Mouse (Mus musculus): ENCODE results near the gene Snx32.
"Not testable (repeated sequence)": the region's sequence is repeated elsewhere in the genome, so short reads cannot be mapped to it uniquely, and the experiment has no call there.

Snx32 gene

DNA sequence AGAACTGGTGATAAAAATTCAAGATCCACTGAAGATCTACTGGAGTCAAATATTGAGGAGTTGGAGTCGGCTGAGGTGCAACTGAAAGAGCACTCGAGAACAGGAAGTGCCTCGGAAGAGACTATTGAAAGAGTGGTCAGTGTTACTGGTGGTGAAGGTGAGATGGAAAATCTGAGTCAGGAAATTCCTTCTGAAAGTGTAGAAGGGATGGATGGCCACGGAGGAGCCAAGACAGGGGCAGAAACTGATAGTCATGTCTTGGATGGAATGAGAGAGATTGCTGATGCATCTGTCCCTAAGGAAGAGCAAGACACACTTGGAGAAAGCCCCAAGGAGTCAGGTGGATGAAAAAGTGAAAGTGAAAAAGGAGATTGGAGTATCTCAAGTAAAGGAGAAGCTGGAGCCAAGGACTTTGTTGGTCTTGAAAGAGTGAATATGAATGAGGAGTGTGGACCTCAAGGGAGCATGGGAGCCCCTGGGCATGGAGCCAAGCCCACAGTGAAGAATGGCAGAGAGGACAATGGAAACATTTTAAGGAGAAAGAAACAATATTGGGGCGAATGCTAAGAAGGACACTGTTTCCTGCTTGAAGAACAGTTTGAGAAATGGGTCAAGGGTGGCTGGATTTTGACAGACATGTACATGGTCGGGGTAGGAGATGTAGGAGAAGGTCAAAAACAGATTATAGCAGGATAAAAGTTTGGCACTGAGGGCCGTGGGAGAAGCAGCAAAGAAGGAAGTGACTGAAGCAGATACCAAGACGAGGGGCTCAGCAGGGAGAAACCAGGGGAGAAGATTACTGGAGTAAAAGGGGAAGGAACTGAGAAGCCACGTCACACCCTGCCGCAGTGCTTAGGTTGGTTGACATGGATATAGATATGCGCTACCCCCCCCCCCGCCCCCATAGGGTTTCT lies 2.0 kb upstream of the Snx32 start:
- DNase-seq (ENCODE audit: low read depth, low spot score), result no peak

DNA sequence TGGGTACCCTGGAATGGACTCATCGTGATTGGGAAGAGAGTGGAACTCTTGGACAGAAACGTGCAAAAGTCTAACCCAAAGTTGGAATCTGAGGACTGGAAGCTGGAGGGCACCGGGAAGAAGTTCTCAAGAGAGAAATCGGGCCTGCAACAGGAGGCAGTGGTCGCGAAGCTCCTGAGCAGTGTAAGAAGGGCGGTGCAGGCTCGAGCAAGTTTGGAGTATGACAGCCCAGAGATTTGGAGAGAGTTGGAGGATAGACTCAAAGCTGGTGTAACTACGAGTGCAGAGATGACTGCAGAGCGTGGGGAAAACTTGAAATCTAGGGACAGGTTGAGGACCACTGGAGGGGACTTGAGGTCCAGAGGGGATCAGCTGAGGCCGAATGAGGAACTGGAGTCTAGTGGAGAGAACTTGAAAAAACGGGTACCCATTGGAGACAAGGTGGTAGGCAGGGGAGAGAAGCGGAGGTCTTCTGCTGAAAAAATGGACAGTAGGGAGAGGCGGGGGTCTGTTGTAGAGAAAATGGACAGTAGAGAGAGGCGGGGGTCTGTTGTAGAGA lies 815 bp upstream of the Snx32 start:
- DNase-seq (ENCODE audit: low read depth, low spot score), result no peak

DNA sequence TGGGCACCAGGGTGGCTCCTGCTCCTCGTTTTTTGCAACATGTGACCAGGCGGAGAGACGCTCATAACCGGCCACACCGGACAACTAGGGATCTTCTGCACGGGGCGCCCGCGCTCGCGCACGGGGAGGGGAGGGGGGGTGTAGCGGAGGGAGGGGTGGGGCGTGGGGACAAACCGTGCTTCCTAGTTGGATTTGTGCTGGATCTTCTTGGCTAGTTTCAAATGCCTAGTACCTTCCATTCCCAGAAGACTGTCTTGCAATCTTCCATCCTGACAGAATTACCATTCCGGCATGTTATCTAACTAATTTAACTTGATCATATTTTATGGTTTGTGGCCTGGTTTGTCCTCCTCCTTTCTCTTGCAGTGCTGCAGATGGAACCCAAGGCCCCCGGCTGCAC lies 6.7 kb downstream of the Snx32 start, which contains the start of gene 1700020D05Rik:
TSS of gene 1700020D05Rik (minus strand) at position 101 of the 400 bp plus-strand sequence.
- DNase-seq (ENCODE audit: low read depth, low spot score), result no peak

DNA sequence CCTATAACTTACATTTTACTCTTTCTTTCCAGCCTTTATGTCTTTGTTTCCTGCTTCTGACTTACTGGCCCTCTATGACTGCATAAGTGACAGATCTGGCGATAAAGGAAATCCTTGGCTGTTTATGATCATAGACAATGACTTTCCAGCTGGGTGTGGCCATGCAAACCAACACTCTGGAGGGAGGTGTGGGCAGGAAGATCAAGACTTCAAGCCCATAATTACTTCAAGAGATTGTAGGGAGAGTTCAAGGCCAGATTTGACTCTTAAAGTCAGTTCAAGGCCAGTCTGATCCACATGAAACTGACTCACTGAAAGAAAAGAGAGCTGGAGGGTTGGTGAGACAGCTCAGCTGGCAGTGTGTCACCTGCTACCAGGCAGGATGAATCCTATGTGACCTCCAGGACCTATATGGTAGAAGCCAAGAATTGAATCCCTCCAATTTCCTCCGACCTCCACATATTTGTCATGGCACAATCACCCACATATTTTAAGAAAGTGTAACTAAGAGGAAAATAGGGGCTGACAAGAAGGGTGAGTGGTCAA lies 9.9 kb downstream of the Snx32 start:
- DNase-seq (ENCODE audit: low read depth, low spot score), result no peak

DNA sequence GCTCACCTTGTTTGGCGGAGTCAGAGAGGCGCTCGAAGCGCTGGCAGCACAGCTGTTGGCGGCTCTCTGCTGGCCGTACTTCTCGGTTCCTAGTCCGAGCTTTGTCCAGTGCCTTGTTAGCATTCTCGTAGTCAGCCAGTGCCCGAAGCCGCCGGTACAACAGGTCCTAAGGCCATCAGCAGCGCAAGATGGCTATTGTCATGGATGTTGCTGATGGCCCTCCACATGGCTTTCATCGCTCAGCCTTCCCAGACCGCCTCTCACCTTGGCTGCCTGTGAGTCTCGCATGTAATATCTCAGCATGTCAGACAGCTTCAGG lies 14.3 kb downstream of the Snx32 start:
- DNase-seq (ENCODE audit: low read depth, low spot score), result no peak

DNA sequence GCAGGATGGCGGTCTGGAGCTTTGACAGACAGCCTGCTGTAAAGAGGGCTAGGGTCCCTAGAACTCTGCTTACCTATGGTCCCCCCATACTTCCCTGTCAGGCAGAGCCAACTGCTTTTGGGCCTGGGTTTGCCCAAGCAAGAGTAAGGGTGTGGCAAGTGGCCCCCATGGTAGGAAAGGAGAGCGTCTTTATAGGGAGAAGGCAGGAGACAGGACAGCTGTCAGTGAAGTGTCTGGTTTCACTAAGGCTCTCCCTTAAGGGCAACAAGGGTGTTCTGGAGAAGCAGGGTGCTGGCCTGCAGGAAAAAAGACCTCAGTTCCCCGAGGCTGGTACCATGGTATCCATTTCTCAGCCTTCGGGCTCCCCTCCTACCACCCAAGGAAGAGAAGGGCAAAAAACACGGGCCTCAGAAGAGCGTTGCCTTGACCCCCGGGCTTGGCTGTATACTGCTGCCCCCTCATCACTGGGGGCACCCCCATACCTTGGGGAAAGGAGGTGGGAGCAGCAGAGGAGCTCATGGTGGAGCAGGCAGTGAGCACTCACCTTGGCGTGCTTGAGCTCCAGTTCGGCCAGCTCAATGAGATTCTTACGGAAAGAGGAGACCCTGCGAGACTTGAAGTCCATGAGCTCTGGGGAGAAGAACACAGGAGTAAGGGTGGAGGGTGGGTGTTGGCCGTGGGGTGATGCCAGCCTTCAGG lies 14.8 kb downstream of the Snx32 start:
- DNase-seq (ENCODE audit: low read depth, low spot score), result no peak

DNA sequence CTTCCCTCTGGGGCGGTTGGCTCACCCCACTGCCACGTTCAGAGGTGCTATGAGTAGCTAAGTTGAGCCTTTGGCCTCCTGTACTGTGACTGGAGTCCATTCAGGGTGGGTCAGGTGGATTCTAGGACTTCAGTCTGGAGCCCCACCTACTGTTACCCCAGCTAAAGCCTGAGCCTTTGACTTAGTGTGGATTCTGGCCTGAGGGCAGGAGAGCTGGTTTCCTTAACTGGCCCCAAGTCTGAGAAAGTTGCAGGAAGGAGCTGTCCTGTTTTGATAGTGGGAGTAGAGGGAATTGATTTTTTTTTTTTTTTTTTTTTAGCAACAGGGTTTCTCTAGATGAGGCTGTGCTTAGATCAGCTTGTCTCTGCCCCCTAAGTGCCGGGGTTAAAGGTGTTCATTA lies 16.0 kb downstream of the Snx32 start:
- no peak for DNase-seq (ENCODE audit: low read depth, low spot score)

DNA sequence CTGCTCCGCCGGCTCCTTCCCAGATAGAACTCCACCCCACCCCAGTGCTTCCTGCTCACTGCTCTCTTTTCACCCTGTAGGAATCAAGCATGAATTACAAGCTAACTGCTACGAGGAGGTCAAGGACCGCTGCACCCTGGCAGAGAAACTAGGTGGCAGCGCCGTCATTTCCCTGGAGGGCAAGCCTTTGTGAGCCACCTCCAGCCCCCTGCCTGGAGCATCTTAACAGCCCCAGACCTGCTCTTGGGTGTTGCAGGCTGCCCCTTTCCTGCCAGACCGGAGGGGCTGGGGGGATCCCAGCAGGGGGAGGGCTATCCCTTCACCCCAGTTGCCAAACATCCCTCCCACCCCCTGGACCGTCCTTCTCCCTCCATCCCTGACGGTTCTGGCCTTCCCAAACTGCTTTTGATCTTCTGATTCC lies 17.0 kb downstream of the Snx32 start:
- peak; percentile 72 for DNase-seq (ENCODE audit: low read depth, low spot score)

DNA sequence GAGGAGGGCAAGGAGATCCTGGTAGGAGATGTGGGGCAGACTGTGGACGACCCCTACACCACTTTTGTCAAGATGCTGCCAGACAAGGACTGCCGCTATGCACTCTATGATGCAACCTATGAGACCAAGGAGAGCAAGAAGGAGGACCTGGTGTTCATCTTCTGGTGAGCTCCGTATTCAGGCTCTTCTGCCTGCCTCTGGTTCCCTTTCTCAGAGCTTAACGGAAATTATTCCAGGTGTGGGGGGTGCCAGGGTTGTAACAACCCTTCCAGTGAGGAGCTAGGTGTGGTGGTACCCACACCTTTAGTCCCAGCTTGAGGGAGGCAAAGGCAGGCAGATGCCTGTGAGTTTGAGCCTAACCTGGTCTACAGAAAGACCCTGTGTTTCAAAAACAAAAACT lies 17.7 kb downstream of the Snx32 start:
- no peak for DNase-seq (ENCODE audit: low read depth, low spot score)

DNA sequence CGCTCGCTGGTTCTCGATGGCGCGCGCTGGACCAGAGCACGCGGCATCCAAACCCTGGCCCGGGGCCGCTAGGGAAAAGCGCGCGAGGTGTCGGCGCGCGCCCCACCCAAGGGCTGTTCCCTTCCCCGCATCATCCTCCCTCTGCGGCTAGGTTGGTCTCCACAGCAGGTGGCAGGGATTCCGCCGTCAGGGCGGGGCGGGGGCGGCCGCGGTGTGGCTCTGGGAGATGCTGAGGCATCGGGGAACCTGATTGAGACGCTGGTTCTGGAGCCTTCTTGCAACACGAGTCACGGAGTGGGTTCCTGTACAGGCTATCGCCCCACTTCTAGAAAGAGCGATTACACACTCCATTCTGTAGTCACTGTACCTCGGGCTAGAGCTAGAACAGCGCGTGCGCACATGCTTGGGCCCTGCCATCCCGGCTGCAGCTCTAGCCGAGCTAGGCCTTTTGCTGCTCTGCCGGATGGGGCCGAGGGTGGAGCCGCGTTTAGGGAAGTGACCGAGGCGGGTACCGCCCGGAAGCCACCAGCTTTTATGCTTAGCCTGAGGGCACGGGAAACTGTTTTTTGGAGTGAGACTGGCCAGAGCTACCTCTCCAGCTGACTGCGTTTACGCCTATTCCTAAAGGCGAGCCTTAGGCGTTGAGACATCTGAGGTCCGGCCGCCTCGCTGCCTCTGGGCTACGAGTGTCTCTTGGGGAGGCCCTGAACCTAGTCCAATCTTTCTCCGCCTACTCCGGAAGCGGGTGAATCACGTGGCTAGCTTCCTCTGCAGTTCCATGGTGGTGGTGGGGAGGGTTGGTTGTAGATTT lies 19.2 kb downstream of the Snx32 start:
- peak; percentile 84 for DNase-seq (ENCODE audit: low read depth, low spot score)

DNA sequence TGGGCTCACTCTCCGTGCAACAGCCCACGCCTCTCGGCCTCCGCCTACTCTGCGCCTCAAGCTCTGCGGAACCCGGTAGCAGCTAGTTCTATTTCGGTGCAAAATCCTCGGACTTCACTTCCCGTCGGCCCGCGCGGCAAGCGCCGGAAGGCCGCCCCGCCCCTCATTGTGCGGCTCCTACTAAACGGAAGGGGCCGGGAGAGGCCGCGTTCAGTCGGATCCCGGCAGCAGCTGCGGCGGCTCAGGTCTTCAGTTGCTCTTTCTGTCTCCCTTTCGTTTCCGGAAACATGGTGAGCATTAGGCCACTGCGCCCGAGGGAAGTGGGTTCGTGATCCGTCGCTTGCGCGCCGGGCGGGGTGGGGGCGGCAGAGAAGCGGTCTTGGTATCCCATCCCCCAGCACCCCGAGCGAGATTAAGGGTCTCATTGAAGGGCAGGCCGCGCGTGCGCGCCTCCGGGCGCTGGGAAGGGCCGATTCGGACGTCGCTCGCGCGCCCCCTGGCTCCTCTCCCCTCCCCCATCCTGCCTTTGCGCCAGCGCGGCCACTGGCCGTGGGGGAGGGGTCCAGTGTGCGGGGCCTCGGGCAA lies 19.9 kb downstream of the Snx32 start, which contains the start of gene Cfl1:
TSS of gene Cfl1 (plus strand) at position 143 of the 585 bp plus-strand sequence.
- DNase-seq (ENCODE audit: low read depth, low spot score), result peak; percentile 96

DNA sequence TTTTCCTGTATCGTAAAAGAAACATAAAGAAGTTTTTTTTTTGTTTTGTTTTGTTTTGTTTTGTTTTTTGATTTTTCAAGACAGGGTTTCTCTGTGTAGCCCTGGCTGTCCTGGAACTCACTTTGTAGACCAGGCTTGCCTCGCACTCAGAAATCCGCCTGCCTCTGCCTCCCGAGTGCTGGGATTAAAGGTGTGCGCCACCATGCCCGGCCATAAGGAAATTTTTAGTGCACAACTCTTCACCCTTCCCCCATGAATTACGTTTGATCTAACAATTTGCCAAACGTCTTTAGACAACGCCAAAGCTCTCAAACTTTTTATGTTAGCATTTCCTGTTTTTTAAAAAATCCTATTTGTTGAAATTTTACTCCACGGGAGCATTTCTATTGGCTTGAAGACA lies 20.6 kb downstream of the Snx32 start:
- not testable (repeated sequence) for DNase-seq (ENCODE audit: low read depth, low spot score)

DNA sequence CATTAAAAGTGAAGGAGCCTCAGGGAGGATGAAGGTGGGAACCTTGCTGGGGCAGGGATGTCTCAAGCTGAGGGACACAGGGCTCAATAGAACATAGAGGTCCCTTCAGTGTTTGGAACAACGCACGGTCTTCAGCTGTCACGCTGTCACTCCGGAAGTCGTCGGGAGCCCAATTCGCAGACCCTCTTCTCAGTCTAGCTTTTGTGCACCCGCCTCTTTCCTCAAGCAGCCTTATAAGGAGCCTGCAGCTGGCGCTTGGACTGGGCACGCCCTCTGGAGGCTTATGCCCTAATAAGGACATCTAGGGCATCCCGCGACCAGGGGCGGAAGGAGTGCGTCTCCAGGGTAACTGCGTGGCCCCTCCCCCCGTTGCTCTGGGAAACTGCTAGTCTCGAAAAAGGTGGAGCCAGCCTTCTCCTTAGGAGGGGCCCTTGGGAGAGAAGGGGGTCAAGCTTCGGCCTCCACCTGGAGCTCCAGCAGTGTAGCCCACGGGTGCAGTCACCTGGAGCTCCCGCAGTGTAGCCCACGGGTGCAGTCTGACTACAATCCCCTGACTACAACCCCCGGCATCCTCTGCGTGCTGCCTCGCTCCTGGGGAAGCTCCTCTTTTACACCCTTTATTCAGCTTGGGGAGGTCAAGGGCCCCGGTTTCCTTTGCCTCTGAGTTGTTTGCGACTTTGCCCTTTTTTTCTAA lies 21.3 kb downstream of the Snx32 start:
- DNase-seq (ENCODE audit: low read depth, low spot score), result peak; percentile 99

DNA sequence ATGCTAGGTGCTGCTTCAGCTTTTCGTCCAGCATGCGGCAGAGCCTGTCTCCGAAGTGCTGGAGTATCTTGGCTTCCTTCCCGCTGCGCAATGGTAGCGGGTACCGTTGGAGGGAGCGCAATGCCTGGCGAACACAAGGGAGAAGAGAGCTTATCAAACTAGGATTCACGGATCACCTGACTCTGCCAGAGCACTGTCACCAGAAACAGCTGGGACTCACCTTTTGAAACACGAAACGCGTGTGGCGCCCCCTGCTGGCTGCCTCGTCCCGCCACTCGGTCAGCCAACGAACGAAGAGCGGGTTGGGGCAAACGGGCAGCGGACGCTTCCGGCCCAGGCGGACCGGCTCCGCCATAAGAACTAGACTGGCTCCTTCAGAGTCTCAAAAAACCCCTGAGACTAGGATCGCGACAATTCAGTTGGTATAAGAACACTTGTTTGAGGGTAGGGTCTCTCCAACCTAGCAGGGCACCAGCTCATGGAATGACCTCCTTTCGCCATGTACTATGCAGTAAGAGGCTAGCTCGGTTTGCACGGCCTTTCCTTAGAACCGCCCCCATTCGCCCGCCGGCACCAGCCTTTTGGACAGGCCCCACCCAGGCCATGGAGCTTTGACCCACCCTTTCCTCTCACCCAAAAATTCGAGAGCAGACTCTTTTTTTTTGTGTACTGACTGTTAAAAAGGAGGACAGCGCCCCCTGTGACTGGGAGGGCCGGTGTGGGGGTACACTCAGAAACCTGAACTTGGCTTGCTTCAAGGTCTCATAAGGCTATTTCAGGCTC lies 22.4 kb downstream of the Snx32 start, which contains the start of gene Mus81:
TSS of gene Mus81 (minus strand) at position 635 of the 783 bp plus-strand sequence.
- DNase-seq (ENCODE audit: low read depth, low spot score), result peak; percentile 97

DNA sequence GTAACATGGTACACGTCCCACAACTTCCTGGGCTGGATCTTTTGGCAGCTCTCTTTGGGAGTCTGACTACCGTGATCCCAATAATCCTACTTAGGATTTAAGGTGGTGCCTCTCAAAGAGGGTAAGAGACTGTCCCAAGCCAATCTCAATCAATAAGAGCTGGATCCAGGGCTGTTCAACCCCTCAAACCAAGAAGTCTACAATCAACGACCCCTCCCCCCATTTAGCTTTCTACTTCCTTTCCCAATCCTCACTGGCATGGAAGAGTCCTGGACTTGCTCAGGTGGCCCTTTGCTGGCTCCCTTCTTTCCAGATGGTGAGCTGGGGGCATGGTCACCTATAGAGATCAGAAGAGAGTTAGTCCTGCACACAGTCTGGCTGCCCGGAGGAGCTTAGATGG lies 23.6 kb downstream of the Snx32 start:
- no peak for DNase-seq (ENCODE audit: low read depth, low spot score)

DNA sequence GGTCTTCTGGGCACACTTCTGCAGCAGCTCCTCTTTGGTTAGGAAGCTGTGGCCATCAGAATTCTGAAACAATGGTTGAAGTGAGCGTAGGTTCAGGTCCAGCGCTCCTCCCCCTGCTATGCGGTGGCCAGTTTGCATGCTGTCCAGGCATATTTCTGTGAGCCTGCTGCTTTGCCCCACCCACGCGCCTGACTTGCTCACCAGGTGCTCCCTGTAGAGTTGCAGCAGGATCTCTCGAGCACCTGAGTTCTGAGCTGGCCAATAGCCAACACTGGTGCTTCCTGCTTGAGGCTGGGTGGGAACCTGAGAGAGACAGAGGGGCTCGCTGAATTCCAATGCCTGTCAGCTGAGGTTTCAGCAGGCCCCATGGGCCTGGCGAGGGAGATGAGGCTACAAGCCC lies 24.1 kb downstream of the Snx32 start:
- no peak for DNase-seq (ENCODE audit: low read depth, low spot score)

DNA sequence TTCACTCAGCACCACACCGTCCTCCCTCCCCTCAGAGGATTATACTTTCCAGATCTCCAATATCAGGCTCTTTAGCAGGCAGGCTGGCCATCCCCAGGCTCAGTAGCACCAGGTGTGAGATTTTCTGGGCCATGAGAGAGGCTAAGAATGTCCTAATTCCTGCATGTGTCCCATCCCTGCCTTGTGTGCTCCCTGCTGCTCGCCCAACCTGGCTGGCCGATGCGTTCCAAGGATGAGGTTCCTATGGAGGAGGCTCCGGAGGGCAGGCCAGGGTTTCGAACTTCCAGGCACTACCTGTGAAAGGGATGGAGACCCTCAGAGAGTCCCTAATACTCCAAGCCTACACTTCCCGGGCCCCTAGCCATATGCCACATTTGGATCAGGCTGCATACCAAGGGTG lies 24.5 kb downstream of the Snx32 start:
- DNase-seq (ENCODE audit: low read depth, low spot score), result no peak

DNA sequence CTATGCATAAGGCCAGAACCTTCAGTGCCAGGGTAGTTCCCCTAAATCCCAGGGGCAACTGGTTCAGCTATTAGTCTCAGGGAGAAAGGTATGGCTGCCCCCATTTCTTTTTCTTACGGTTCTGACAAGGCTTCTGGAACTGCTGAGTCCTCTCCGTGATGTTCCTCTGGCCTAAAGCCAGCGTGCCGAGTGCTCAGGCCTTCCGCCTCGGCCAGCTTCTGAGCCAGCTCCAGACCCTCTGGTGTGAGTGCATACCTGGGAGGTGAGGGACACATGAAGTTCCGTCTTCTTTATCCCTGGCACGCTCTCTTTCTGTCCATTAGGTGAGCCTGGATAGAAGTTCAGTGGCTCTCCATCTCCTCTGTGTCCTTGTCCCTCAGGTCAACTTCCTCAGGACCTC lies 25.0 kb downstream of the Snx32 start:
- no peak for DNase-seq (ENCODE audit: low read depth, low spot score)

DNA sequence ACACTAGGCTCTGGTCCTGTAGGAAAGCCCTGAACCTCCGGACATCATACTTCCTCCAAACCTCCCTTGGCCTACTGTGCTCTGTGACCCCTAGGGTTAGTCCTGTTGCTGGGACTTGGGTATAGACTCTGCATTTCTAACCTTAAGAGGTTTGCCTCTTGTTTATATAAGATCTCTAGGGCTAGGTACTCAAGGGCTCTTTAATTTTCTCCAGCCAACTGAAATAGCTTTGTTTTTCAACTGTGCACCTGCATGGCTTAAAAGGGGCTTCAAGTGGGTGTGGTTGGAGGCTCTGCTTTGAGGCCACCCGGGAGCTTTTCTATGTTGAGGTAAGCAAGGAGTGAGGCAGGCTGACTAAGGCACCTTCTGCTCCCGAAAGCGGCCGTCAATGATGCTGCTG lies 25.8 kb downstream of the Snx32 start:
- DNase-seq (ENCODE audit: low read depth, low spot score), result no peak

All from ES-CJ7 (cell line).